ENCODE assay signal across 9 mouse cellular contexts in genomic region chr15:79607757-79608156, GRCm38 (mm10). TPM values are rescaled to one million over a fixed set of nuclear protein-coding genes. Genes with fewer than 3 reads are reported as not detected.
DNase-seq lines count a peak whose midpoint lies in the region; ATAC-seq lines count a peak whose summit lies in the region.
"Had no signal": no experiment of that assay in that cellular context is flagged by ENCODE, and none has a peak within 500 bp of the region (broad histone marks: within the 10 kb centered on the region; RNA-seq: fewer than 3 reads in every experiment).

No protein-coding gene starts in this region.

- H3K36me3 ChIP-seq in kidney, embryonic 14.5 days (ENCODE audit: control insufficient read depth, insufficient read depth, low read length): no peaks in the 10 kb centered on the region
- H3K36me3 ChIP-seq: lung, embryonic 15.5 days had no signal

- H3K4me2 ChIP-seq in kidney, embryonic 14.5 days (replicated peaks; ENCODE audit: low read depth, low read length): no peak overlapping the region
- H3K4me2 ChIP-seq: lung, embryonic 15.5 days had no signal

- H3K27ac ChIP-seq in kidney, embryonic 14.5 days (ENCODE audit: low read depth, low read length): no peak overlapping the region
- H3K27ac ChIP-seq: lung, embryonic 15.5 days had no signal

- WGBS in kidney, embryonic 14.5 days: 51% methylated on average over 2 of the region's 2 CpGs

- peaks cover 5% of the 10 kb centered on the region; the same call in 1 of the 2 replicates for H3K4me1 ChIP-seq in kidney, embryonic 14.5 days (ENCODE audit: control insufficient read depth, insufficient read depth, low read length)

- peak; percentile 41 to 49 for DNase-seq in cerebellum, postnatal 10 days
- DNase-seq in cerebellum, adult 18-20 months: no peak
- DNase-seq in kidney, postnatal 10 days: peak; percentile 40
- peak; percentile 22 for DNase-seq in A20 (ENCODE audit: low read depth, low spot score)
- peak; percentile 22 to 65 for DNase-seq in frontal cortex, postnatal 36 days (ENCODE audit: low spot score in 2 of 2)
- no peak for DNase-seq in ovary, postnatal 36 days (ENCODE audit: low spot score)
- no peak for DNase-seq in ovary, postnatal 10 days (ENCODE audit: low spot score)

- H3K9ac ChIP-seq in kidney, embryonic 14.5 days (ENCODE audit: low read depth, low read length): no peak overlapping the region

- H3K9me3 ChIP-seq in kidney, embryonic 14.5 days (ENCODE audit: control insufficient read depth, low read length): 0 out of 2 replicates have a peak, but pooled peaks cover 3% of the 10 kb centered on the region
- H3K9me3 ChIP-seq: lung, embryonic 15.5 days had no signal

- no peak for ATAC-seq in kidney, embryonic 14.5 days (ENCODE audit: low FRiP score, low TSS enrichment)

- H3K27me3 ChIP-seq in kidney, embryonic 14.5 days (ENCODE audit: control insufficient read depth, insufficient read depth, low read length): no peaks in the 10 kb centered on the region

- H3K4me3 ChIP-seq in kidney, embryonic 14.5 days (ENCODE audit: low read length): no peak overlapping the region
- H3K4me3 ChIP-seq: lung, embryonic 15.5 days had no signal

RNA-seq across cellular contexts. Expression of gene Dmc1, which starts 2.8 kb away (rescaled TPM):
- 1.4 and 2.0 TPM in 2 replicates for polyA plus RNA-seq in kidney, embryonic 14.5 days (2014; fragmentation: Nextera tagmentation; extraction: Ambion mirVana)

RNA-seq across cellular contexts. Expression of gene Fam227a, which starts 51.0 kb away (rescaled TPM):
- 1.6 and 2.7 TPM in 2 replicates for polyA plus RNA-seq in kidney, embryonic 14.5 days (2014; fragmentation: Nextera tagmentation; extraction: Ambion mirVana)

RNA-seq across cellular contexts. Expression of gene Cby1, which starts 51.2 kb away (rescaled TPM):
- polyA plus RNA-seq in kidney, embryonic 14.5 days (2014; fragmentation: Nextera tagmentation; extraction: Ambion mirVana): 52.4 and 56.0 TPM in 2 replicates

Comparison
In these comparisons a context has a peak if more than half of its experiments do, and no peak if none do; other contexts are left out.
1. DNase-seq: peak in cerebellum, postnatal 10 days (2 of 2), kidney, postnatal 10 days (single experiment), A20 (single experiment) and frontal cortex, postnatal 36 days (2 of 2); none in cerebellum, adult 18-20 months (0 of 2), ovary, postnatal 36 days (single experiment) and ovary, postnatal 10 days (single experiment).